Comparison of ENCODE assay signal across 8 mouse cellular contexts in the genomic region with DNA sequence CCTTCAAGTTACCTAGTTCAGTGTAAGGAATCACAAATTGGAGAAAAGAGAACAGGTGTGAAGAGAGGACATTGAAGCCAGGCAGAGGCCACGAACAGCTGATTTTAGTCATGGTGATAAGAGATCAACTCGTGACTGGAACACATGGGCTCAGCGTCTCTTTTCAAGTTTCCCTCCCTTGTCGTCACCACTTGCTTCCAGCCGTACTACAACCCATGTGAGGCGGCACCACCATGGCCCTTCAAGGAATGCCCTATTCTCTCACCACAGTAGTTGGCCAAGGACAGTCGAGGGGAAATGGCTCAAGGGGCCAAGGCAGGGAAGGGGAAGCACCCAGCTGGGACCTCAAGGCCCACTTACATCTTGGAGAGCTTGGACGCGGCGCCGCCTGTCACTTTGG. TPM values are rescaled to one million over a fixed set of nuclear protein-coding genes. Genes with fewer than 3 reads are reported as not detected.
DNase-seq lines count a peak whose midpoint lies in the region; ATAC-seq and TF ChIP-seq lines count a peak whose summit lies in the region.

No protein-coding gene starts in this region.

- 1% methylated on average over 11 of the region's 11 CpGs for WGBS in heart, adult 2 months
- under 1% methylated on average over 11 of the region's 11 CpGs for WGBS in embryonic facial prominence, embryonic 13.5 days
- WGBS in intestine, postnatal 0 days: under 1% methylated on average over 11 of the region's 11 CpGs
- WGBS in midbrain, embryonic 12.5 days: 1% methylated on average over 11 of the region's 11 CpGs

- intact Hi-C loops in heart, adult 2 months (cut with DNase I): loop anchor here (10.0 kb wide), 1 partner anchor 360 kb away; a partner anchor contains a TSS

- TF ChIP-seq CTCF in heart, adult 2 months (IDR thresholded peaks at IDR 0.05): no peak
- TF ChIP-seq CTCF in ES-Bruce4 (IDR thresholded peaks at IDR 0.05; ENCODE audit: low read depth, low read length): no peak
- no peak for TF ChIP-seq CTCF in intestine, postnatal 0 days (IDR thresholded peaks at IDR 0.05; ENCODE audit: low read depth)

- peak overlapping the region; percentile 81 for H3K9ac ChIP-seq in heart, adult 2 months (ENCODE audit: low read depth, low read length)
- peak overlapping the region; percentile 71 for H3K9ac ChIP-seq in ES-Bruce4 (ENCODE audit: low read depth, poor library complexity, severe bottlenecking)
- peak overlapping the region; percentile 94 for H3K9ac ChIP-seq in embryonic facial prominence, embryonic 13.5 days
- peak overlapping the region; percentile 72 for H3K9ac ChIP-seq in intestine, postnatal 0 days (ENCODE audit: low read depth, low read length)
- H3K9ac ChIP-seq in midbrain, embryonic 12.5 days (replicated peaks): peak overlapping the region; percentile 95

- 0 out of 2 replicates have a peak, but pooled peaks cover 1% of the 10 kb centered on the region for H3K79me2 ChIP-seq in heart, adult 2 months (replicated peaks; ENCODE audit: control insufficient read depth, insufficient read depth, low read length)

- H3K9me3 ChIP-seq in ES-Bruce4 (replicated peaks; ENCODE audit: control insufficient read depth, insufficient read depth, low read length, poor library complexity, severe bottlenecking): no peaks in the 10 kb centered on the region
- no peaks in the 10 kb centered on the region for H3K9me3 ChIP-seq in embryonic facial prominence, embryonic 13.5 days
- no peaks in the 10 kb centered on the region for H3K9me3 ChIP-seq in intestine, postnatal 0 days (ENCODE audit: control insufficient read depth)
- H3K9me3 ChIP-seq in midbrain, embryonic 12.5 days: no peaks in the 10 kb centered on the region

- no peak for TF ChIP-seq POLR2A in heart, adult 2 months (IDR thresholded peaks at IDR 0.05; ENCODE audit: insufficient read depth, low read depth, low read length)
- TF ChIP-seq POLR2A in ES-Bruce4 (IDR thresholded peaks at IDR 0.05; ENCODE audit: insufficient read depth, low read length): no peak

- H3K27me3 ChIP-seq in heart, adult 2 months (ENCODE audit: control insufficient read depth, insufficient read depth, low read length): no peaks in the 10 kb centered on the region
- H3K27me3 ChIP-seq in ES-Bruce4 (ENCODE audit: control insufficient read depth, insufficient read depth, low read length, poor library complexity, severe bottlenecking): no peaks in the 10 kb centered on the region
- H3K27me3 ChIP-seq in embryonic facial prominence, embryonic 13.5 days: no peaks in the 10 kb centered on the region
- no peaks in the 10 kb centered on the region for H3K27me3 ChIP-seq in intestine, postnatal 0 days (replicated peaks; ENCODE audit: control insufficient read depth, insufficient read depth, low read length)
- no peaks in the 10 kb centered on the region for H3K27me3 ChIP-seq in midbrain, embryonic 12.5 days

- DNase-seq in heart, adult 2 months: no peak
- DNase-seq in heart, adult 18-20 months: no peak
- peak; percentile 42 for DNase-seq in thymus, postnatal 4 days

- peak overlapping the region; percentile 91 for H3K4me3 ChIP-seq in heart, adult 2 months
- peak overlapping the region; percentile 84 for H3K4me3 ChIP-seq in ES-Bruce4 (ENCODE audit: low read depth, low read length)
- peak overlapping the region; percentile 65 for H3K4me3 ChIP-seq in embryonic facial prominence, embryonic 13.5 days
- H3K4me3 ChIP-seq in intestine, postnatal 0 days (ENCODE audit: low read depth, low read length): peak overlapping the region; percentile 67
- H3K4me3 ChIP-seq in midbrain, embryonic 12.5 days: peak overlapping the region; percentile 84

- peak overlapping the region; percentile 77 for H3K27ac ChIP-seq in heart, adult 2 months
- peak overlapping the region; percentile 0; the same call in 1 of the 2 replicates for H3K27ac ChIP-seq in ES-Bruce4 (ENCODE audit: insufficient read depth, low read length)
- peak overlapping the region; percentile 91 for H3K27ac ChIP-seq in embryonic facial prominence, embryonic 13.5 days
- peak overlapping the region; percentile 83 for H3K27ac ChIP-seq in intestine, postnatal 0 days (ENCODE audit: low read depth, low read length)
- peak overlapping the region; percentile 88; the same call in 1 of the 2 replicates for H3K27ac ChIP-seq in midbrain, embryonic 12.5 days (replicated peaks)

- ATAC-seq in embryonic facial prominence, embryonic 13.5 days (ENCODE audit: insufficient number of reproducible peaks, insufficient read depth, low FRiP score, low TSS enrichment, low read depth): no peak
- ATAC-seq in intestine, postnatal 0 days: 0 out of 2 replicates have a peak, but pooled peaks have one; percentile 1
- no peak for ATAC-seq in midbrain, embryonic 12.5 days (ENCODE audit: low FRiP score, low read depth)
- no peak for ATAC-seq in inflammation-experienced regulatory T-cells, adult 6 months

- TF ChIP-seq EP300 in heart, adult 2 months (IDR thresholded peaks at IDR 0.05; ENCODE audit: insufficient read depth, low read depth, low read length): no peak
- no peak for TF ChIP-seq EP300 in ES-Bruce4 (IDR thresholded peaks at IDR 0.05; ENCODE audit: insufficient read depth, low read depth, low read length)

- H3K4me1 ChIP-seq in heart, adult 2 months (ENCODE audit: control insufficient read depth, insufficient read depth, low read length): peaks cover 8% of the 10 kb centered on the region
- H3K4me1 ChIP-seq in ES-Bruce4 (ENCODE audit: control insufficient read depth, insufficient read depth, low read length): no peaks in the 10 kb centered on the region
- peaks cover 36% of the 10 kb centered on the region for H3K4me1 ChIP-seq in embryonic facial prominence, embryonic 13.5 days
- 0 out of 2 replicates have a peak, but pooled peaks cover 8% of the 10 kb centered on the region for H3K4me1 ChIP-seq in intestine, postnatal 0 days (replicated peaks; ENCODE audit: control insufficient read depth, insufficient read depth, low read length)
- H3K4me1 ChIP-seq in midbrain, embryonic 12.5 days: peaks cover 43% of the 10 kb centered on the region

- peak overlapping the region; percentile 87 for H3K4me2 ChIP-seq in embryonic facial prominence, embryonic 13.5 days
- H3K4me2 ChIP-seq in intestine, postnatal 0 days (replicated peaks; ENCODE audit: low read depth): peak overlapping the region; percentile 87
- H3K4me2 ChIP-seq in midbrain, embryonic 12.5 days (replicated peaks): peak overlapping the region; percentile 97

- peaks cover 10% of the 10 kb centered on the region for H3K36me3 ChIP-seq in heart, adult 2 months (ENCODE audit: control insufficient read depth, insufficient read depth, low read length)
- peaks cover 42% of the 10 kb centered on the region for H3K36me3 ChIP-seq in ES-Bruce4 (ENCODE audit: control insufficient read depth, insufficient read depth, low read length, poor library complexity, severe bottlenecking)
- H3K36me3 ChIP-seq in embryonic facial prominence, embryonic 13.5 days: peaks cover 45% of the 10 kb centered on the region
- H3K36me3 ChIP-seq in intestine, postnatal 0 days (ENCODE audit: control insufficient read depth, insufficient read depth): peaks cover 38% of the 10 kb centered on the region; the same call in 1 of the 2 replicates
- H3K36me3 ChIP-seq in midbrain, embryonic 12.5 days: peaks cover 44% of the 10 kb centered on the region

RNA-seq across cellular contexts. Expression of a gene that starts 0.8 kb away (rescaled TPM):
- total RNA-seq in heart, adult 2 months (2021): 100 to 1,000 TPM in 1 of 2 experiments, 10 to 100 TPM in 1; 85.1 to 102 TPM
- 38.8 and 51.5 TPM in 2 replicates for polyA plus RNA-seq in heart, adult 2 months (2012; rRNA removed)
- total RNA-seq in heart, adult 18-20 months (2021): 100 to 1,000 TPM in 1 of 2 experiments, 10 to 100 TPM in 1; 96.6 to 115 TPM
- polyA plus RNA-seq in ES-Bruce4 (2011; ENCODE audit: insufficient read depth, insufficient read length, low read depth, missing spikeins): 49.7 and 55.2 TPM in 2 replicates
- polyA plus RNA-seq in embryonic facial prominence, embryonic 13.5 days (2015; fragmentation: Nextera tagmentation; extraction: Ambion mirVana): 123 TPM in 2 replicates
- polyA plus RNA-seq in intestine, postnatal 0 days (2015; fragmentation: Nextera tagmentation; extraction: Ambion mirVana): 68.3 and 73.3 TPM in 2 replicates
- polyA plus RNA-seq in midbrain, embryonic 12.5 days (2016; fragmentation: Nextera tagmentation; extraction: Ambion mirVana): 124 and 134 TPM in 2 replicates
- polyA plus RNA-seq in inflammation-experienced regulatory T-cells, adult 6 months (2017; shearing (Covaris generic)): 100 to 1,000 TPM; 111 to 141 (median 119) TPM

RNA-seq across cellular contexts. Expression of a gene that starts 1.1 kb away (rescaled TPM):
- 100 to 1,000 TPM; 307 to 341 TPM for total RNA-seq in heart, adult 2 months (2021)
- 90.7 and 108 TPM in 2 replicates for polyA plus RNA-seq in heart, adult 2 months (2012; rRNA removed)
- total RNA-seq in heart, adult 18-20 months (2021): 100 to 1,000 TPM; 336 to 368 TPM
- polyA plus RNA-seq in ES-Bruce4 (2011; ENCODE audit: insufficient read depth, insufficient read length, low read depth, missing spikeins): 289 and 317 TPM in 2 replicates
- 1,096 and 1,227 TPM in 2 replicates for polyA plus RNA-seq in embryonic facial prominence, embryonic 13.5 days (2015; fragmentation: Nextera tagmentation; extraction: Ambion mirVana)
- 585 and 607 TPM in 2 replicates for polyA plus RNA-seq in intestine, postnatal 0 days (2015; fragmentation: Nextera tagmentation; extraction: Ambion mirVana)
- polyA plus RNA-seq in midbrain, embryonic 12.5 days (2016; fragmentation: Nextera tagmentation; extraction: Ambion mirVana): 938 and 967 TPM in 2 replicates
- 1,000 to 10,000 TPM; 1,176 to 2,203 (median 2,023) TPM for polyA plus RNA-seq in inflammation-experienced regulatory T-cells, adult 6 months (2017; shearing (Covaris generic))

RNA-seq across cellular contexts. Expression of a gene that starts 7.1 kb away (rescaled TPM):
- total RNA-seq in heart, adult 2 months (2021): under 1 TPM in 1 of 2 experiments, not detected in 1; 0.20 TPM
- polyA plus RNA-seq in heart, adult 2 months (2012; rRNA removed): 0.47 and 0.59 TPM in 2 replicates
- total RNA-seq in heart, adult 18-20 months (2021): under 1 TPM in 1 of 2 experiments, not detected in 1; 0.18 TPM
- polyA plus RNA-seq in ES-Bruce4 (2011; ENCODE audit: insufficient read depth, insufficient read length, low read depth, missing spikeins): 0.67 and 1.1 TPM in 2 replicates
- polyA plus RNA-seq in embryonic facial prominence, embryonic 13.5 days (2015; fragmentation: Nextera tagmentation; extraction: Ambion mirVana): 2.0 and 2.2 TPM in 2 replicates
- polyA plus RNA-seq in intestine, postnatal 0 days (2015; fragmentation: Nextera tagmentation; extraction: Ambion mirVana): 0.47 and 0.78 TPM in 2 replicates
- 1.7 and 1.9 TPM in 2 replicates for polyA plus RNA-seq in midbrain, embryonic 12.5 days (2016; fragmentation: Nextera tagmentation; extraction: Ambion mirVana)
- polyA plus RNA-seq in inflammation-experienced regulatory T-cells, adult 6 months (2017; shearing (Covaris generic)): 1 to 10 TPM in 1 of 3 experiments, under 1 TPM in 2; 0.28 to 1.5 (median 0.63) TPM

Comparison
In these comparisons a context has a peak if more than half of its experiments do, and no peak if none do; other contexts are left out.
1. H3K27ac ChIP-seq: peak in every context shown above with its lines; median percentile 91 in embryonic facial prominence, embryonic 13.5 days; 88 in midbrain, embryonic 12.5 days; 83 in intestine, postnatal 0 days; 77 in heart, adult 2 months; 0 in ES-Bruce4.